Mouse (Mus musculus): ENCODE measurements around the gene Bag5. TPM values are rescaled to one million over a fixed set of nuclear protein-coding genes. Genes with fewer than 3 reads are reported as not detected.

The Bag5 gene
- total and polyA plus RNA-seq, 3 experiments = 24.1 to 27.9 (median 25.6) TPM

- no peaks in the 10 kb centered on the region for H3K79me2 ChIP-seq (replicated peaks; ENCODE audit: control insufficient read depth, extremely low read depth, insufficient read depth, poor library complexity, severe bottlenecking)
- peak overlapping the region; percentile 70 for H3K27ac ChIP-seq (ENCODE audit: insufficient read depth, low read depth)
- H3K4me3 ChIP-seq (replicated peaks in 1 of 3; ENCODE audit: low read depth in 2 of 3, low read length in 2 of 3, poor library complexity in 1 of 3) = no peak overlapping the region
- no peaks in the 10 kb centered on the region for H3K36me3 ChIP-seq (replicated peaks in 1 of 2; ENCODE audit: control insufficient read depth in 1 of 2, insufficient read depth in 1 of 2, low read length in 1 of 2)
- no peaks in the 10 kb centered on the region for H3K27me3 ChIP-seq (replicated peaks)
- dilution Hi-C loops (cut with MboI; ENCODE audit: extremely low pct_ligation_motif_present, extremely low pct_unique_long_range_greater_than_20kb, low sequenced_read_pairs) = no loop called here
- H3K4me1 ChIP-seq (ENCODE audit: control insufficient read depth in 1 of 2, insufficient read depth in 2 of 2) = peaks cover 43 to 75% of the 10 kb centered on the region in 2 experiments
- TF ChIP-seq IRF4 (IDR thresholded peaks at IDR 0.05; ENCODE audit: low read depth, low read length) (no peak), EP300 (IDR thresholded peaks at IDR 0.05; ENCODE audit: low read length) (no peak), POLR2A (IDR thresholded peaks at IDR 0.05; ENCODE audit: low read depth, low read length) (no peak), BHLHE40 (IDR thresholded peaks at IDR 0.05; ENCODE audit: low read depth, low read length) (peak; percentile 60), USF2 (conservative IDR thresholded peaks at IDR 0.05; ENCODE audit: low read depth, low read length) (peak; percentile 94), KAT2A (IDR thresholded peaks at IDR 0.05; ENCODE audit: insufficient replicate concordance, low read length) (no peak), USF1 (IDR thresholded peaks at IDR 0.05; ENCODE audit: low read depth, low read length) (peak; percentile 85), MAX (IDR thresholded peaks at IDR 0.05; ENCODE audit: low read length) (peak; percentile 55; the same call in 1 of the 2 replicates)
- H3K4me2 ChIP-seq (ENCODE audit: insufficient read depth, low read depth, poor library complexity, severe bottlenecking) = 0 out of 2 replicates have a peak overlapping the region, but pooled peaks have one; percentile 6
- H3K9ac ChIP-seq (ENCODE audit: insufficient read depth, low read depth) = no peak overlapping the region
- in situ Hi-C loops (cut with MboI; ENCODE audit: low pct_ligation_motif_present, low pct_unique_long_range_greater_than_20kb, low sequenced_read_pairs) = loop anchor here (5.0 to 10.0 kb wide), 2 partner anchors 111 to 209 kb away; no protein-coding TSS in a partner anchor
- peak; percentile 49 for DNase-seq (ENCODE audit: extremely low read depth)
- H3K9me3 ChIP-seq (replicated peaks; ENCODE audit: low read length) = no peaks in the 10 kb centered on the region
Observed at GRCm38 (mm10) chr12:111743419-111743818, 30.4 kb upstream of the Bag5 start.

GRCm38 (mm10) chr12:111741338-111741737, 28.3 kb upstream of the Bag5 start:
- H3K4me2 ChIP-seq (ENCODE audit: insufficient read depth, low read depth, poor library complexity, severe bottlenecking) = no peak overlapping the region
- in situ Hi-C loops (cut with MboI; ENCODE audit: low pct_ligation_motif_present, low pct_unique_long_range_greater_than_20kb, low sequenced_read_pairs) (loop anchor here (5.0 to 10.0 kb wide), 2 partner anchors 113 to 211 kb away; no protein-coding TSS in a partner anchor), dilution Hi-C loops (cut with MboI; ENCODE audit: extremely low pct_ligation_motif_present, extremely low pct_unique_long_range_greater_than_20kb, low sequenced_read_pairs) (no loop called here)
- no peaks in the 10 kb centered on the region for H3K36me3 ChIP-seq (replicated peaks in 1 of 2; ENCODE audit: control insufficient read depth in 1 of 2, insufficient read depth in 1 of 2, low read length in 1 of 2)
- no peak overlapping the region for H3K9ac ChIP-seq (ENCODE audit: insufficient read depth, low read depth)
- H3K9me3 ChIP-seq (replicated peaks; ENCODE audit: low read length) = no peaks in the 10 kb centered on the region
- no peak for DNase-seq (ENCODE audit: extremely low read depth)
- H3K27me3 ChIP-seq (replicated peaks) = no peaks in the 10 kb centered on the region
- H3K27ac ChIP-seq (ENCODE audit: insufficient read depth, low read depth) = no peak overlapping the region
- no peak overlapping the region for H3K4me3 ChIP-seq (replicated peaks in 1 of 3; ENCODE audit: low read depth in 2 of 3, low read length in 2 of 3, poor library complexity in 1 of 3)
- no peaks in the 10 kb centered on the region for H3K79me2 ChIP-seq (replicated peaks; ENCODE audit: control insufficient read depth, extremely low read depth, insufficient read depth, poor library complexity, severe bottlenecking)
- H3K4me1 ChIP-seq (ENCODE audit: control insufficient read depth in 1 of 2, insufficient read depth in 2 of 2) = peaks cover 37 to 60% of the 10 kb centered on the region in 2 experiments
- TF ChIP-seq MAZ (IDR thresholded peaks at IDR 0.05; ENCODE audit: low read depth, low read length) = no peak
- no peak for TF ChIP-seq MXI1 (IDR thresholded peaks at IDR 0.05; ENCODE audit: low read depth, low read length)
- no peak for TF ChIP-seq POLR2A (IDR thresholded peaks at IDR 0.05; ENCODE audit: low read depth, low read length)
- 0 out of 2 replicates have a peak, but pooled peaks have one; percentile 25 for TF ChIP-seq NRF1 (IDR thresholded peaks at IDR 0.05; ENCODE audit: low read depth, low read length)
- no peak for TF ChIP-seq TBP (conservative IDR thresholded peaks at IDR 0.05; ENCODE audit: low read depth, low read length)
- TF ChIP-seq TCF12 (IDR thresholded peaks at IDR 0.05; ENCODE audit: low read depth, low read length) = peak; percentile 81
- no peak for TF ChIP-seq SIN3A (IDR thresholded peaks at IDR 0.05; ENCODE audit: low read length)
- no peak for TF ChIP-seq USF2 (conservative IDR thresholded peaks at IDR 0.05; ENCODE audit: low read depth, low read length)
- TF ChIP-seq RCOR1 (conservative IDR thresholded peaks at IDR 0.05; ENCODE audit: low read depth, low read length) = no peak
- TF ChIP-seq ZC3H11A (IDR thresholded peaks at IDR 0.05; ENCODE audit: low read depth, low read length) = no peak
- 0 out of 2 replicates have a peak, but pooled peaks have one; percentile 24 for TF ChIP-seq MAFK (IDR thresholded peaks at IDR 0.05; ENCODE audit: insufficient replicate concordance, low read length)
- no peak for TF ChIP-seq CTCF (conservative IDR thresholded peaks at IDR 0.05 in 1 of 2, IDR thresholded peaks at IDR 0.05 in 1 of 2; ENCODE audit: low read depth in 2 of 2, low read length in 2 of 2)
- no peak for TF ChIP-seq JUND (conservative IDR thresholded peaks at IDR 0.05; ENCODE audit: low read depth, low read length)
- TF ChIP-seq JUN (IDR thresholded peaks at IDR 0.05; ENCODE audit: insufficient read depth, low read depth, low read length) = no peak
- no peak for TF ChIP-seq MYC (IDR thresholded peaks at IDR 0.05; ENCODE audit: low read depth, low read length)
- TF ChIP-seq ETS1 (conservative IDR thresholded peaks at IDR 0.05; ENCODE audit: low read depth, low read length) = peak; percentile 65
- no peak for TF ChIP-seq HCFC1 (IDR thresholded peaks at IDR 0.05; ENCODE audit: low read depth, low read length)
- TF ChIP-seq CHD1 (IDR thresholded peaks at IDR 0.05; ENCODE audit: low read depth, low read length) = no peak
- no peak for TF ChIP-seq ZNF384 (IDR thresholded peaks at IDR 0.05; ENCODE audit: low read depth, low read length)
- peak; percentile 66 for TF ChIP-seq EP300 (IDR thresholded peaks at IDR 0.05; ENCODE audit: low read length)
- no peak for TF ChIP-seq CHD2 (IDR thresholded peaks at IDR 0.05; ENCODE audit: low read length)
- TF ChIP-seq ELF1 (IDR thresholded peaks at IDR 0.05; ENCODE audit: low read depth, low read length) = 0 out of 2 replicates have a peak, but pooled peaks have one; percentile 38
- TF ChIP-seq E2F4 (IDR thresholded peaks at IDR 0.05; ENCODE audit: insufficient replicate concordance, low read depth, low read length) = no peak
- peak; percentile 50; the same call in 1 of the 2 replicates for TF ChIP-seq MEF2A (IDR thresholded peaks at IDR 0.05; ENCODE audit: borderline replicate concordance, low read depth, low read length)
- TF ChIP-seq GABPA (IDR thresholded peaks at IDR 0.05; ENCODE audit: insufficient replicate concordance, low read depth, low read length) = no peak
- no peak for TF ChIP-seq MAX (IDR thresholded peaks at IDR 0.05; ENCODE audit: low read length)
- TF ChIP-seq NELFE (IDR thresholded peaks at IDR 0.05; ENCODE audit: low read depth, low read length) = no peak
- TF ChIP-seq ZMIZ1 (IDR thresholded peaks at IDR 0.05; ENCODE audit: low read depth, low read length) = no peak
- TF ChIP-seq PAX5 (IDR thresholded peaks at IDR 0.05; ENCODE audit: low read length) = no peak

Data from CH12.LX (cell line).